7 mouse cellular contexts compared by ENCODE assay signal in genomic region chr8:77517301-77518200, GRCm38 (mm10). TPM values are rescaled to one million over a fixed set of nuclear protein-coding genes. Genes with fewer than 3 reads are reported as not detected.
DNase-seq lines count a peak whose midpoint lies in the region; ATAC-seq and TF ChIP-seq lines count a peak whose summit lies in the region.

Arhgap10 (minus strand) TSS chr8:77517953.

- no peaks in the 10 kb centered on the region for H3K27me3 ChIP-seq in intestine, embryonic 14.5 days (replicated peaks; ENCODE audit: control insufficient read depth, insufficient read depth, low read length)
- H3K27me3 ChIP-seq in limb, embryonic 11.5 days (ENCODE audit: control insufficient read depth, insufficient read depth, low read length) = no peaks in the 10 kb centered on the region
- peaks cover 35% of the 10 kb centered on the region for H3K27me3 ChIP-seq in midbrain, embryonic 13.5 days
- peaks cover 3% of the 10 kb centered on the region for H3K27me3 ChIP-seq in small intestine, adult 2 months (ENCODE audit: control insufficient read depth, insufficient read depth, low read length)

- no peaks in the 10 kb centered on the region for H3K9me3 ChIP-seq in intestine, embryonic 14.5 days (ENCODE audit: control insufficient read depth, low read length)
- H3K9me3 ChIP-seq in limb, embryonic 11.5 days (ENCODE audit: control insufficient read depth, low read length) = no peaks in the 10 kb centered on the region
- no peaks in the 10 kb centered on the region for H3K9me3 ChIP-seq in midbrain, embryonic 13.5 days

- peak; percentile 79 to 90 for DNase-seq in adrenal gland, adult 18-20 months (ENCODE audit: low spot score in 2 of 2)
- DNase-seq in gastrocnemius, postnatal 14 days = peak; percentile 88
- peak; percentile 90 for DNase-seq in intestine, embryonic 14.5 days (ENCODE audit: low spot score)
- peak; percentile 92 for DNase-seq in limb, embryonic 11.5 days (ENCODE audit: low spot score)

- intact Hi-C loops in gastrocnemius, postnatal 14 days (cut with DNase I; ENCODE audit: low total_unique reads) = loop anchor here (5.0 kb wide), 1 partner anchor 35 kb away; no protein-coding TSS in a partner anchor

- H3K4me3 ChIP-seq in cortical plate, adult 2 months (ENCODE audit: insufficient read depth, low read length) = peak within 1 kb of the TSS; percentile 96
- H3K4me3 ChIP-seq in intestine, embryonic 14.5 days (ENCODE audit: low read depth, low read length) = peak within 1 kb of the TSS; percentile 79
- peak within 1 kb of the TSS; percentile 56 for H3K4me3 ChIP-seq in limb, embryonic 11.5 days (ENCODE audit: low read depth, low read length)
- peak within 1 kb of the TSS; percentile 67 for H3K4me3 ChIP-seq in midbrain, embryonic 13.5 days (replicated peaks)
- H3K4me3 ChIP-seq in small intestine, adult 2 months (ENCODE audit: low read depth, low read length) = peak within 1 kb of the TSS; percentile 76

- no peak for TF ChIP-seq CTCF in cortical plate, adult 2 months (IDR thresholded peaks at IDR 0.05; ENCODE audit: extremely low read depth, insufficient read depth, low read length)
- TF ChIP-seq CTCF in small intestine, adult 2 months (IDR thresholded peaks at IDR 0.05; ENCODE audit: extremely low read depth, insufficient read length, insufficient replicate concordance, low read depth, low read length) = no peak

- under 1% methylated on average over 74 of the region's 95 CpGs for WGBS in intestine, embryonic 14.5 days
- WGBS in limb, embryonic 11.5 days = under 1% methylated on average over 63 of the region's 95 CpGs
- WGBS in midbrain, embryonic 13.5 days = 0% methylated on average over 77 of the region's 95 CpGs
- WGBS in small intestine, adult 2 months = under 1% methylated on average over 83 of the region's 95 CpGs

- TF ChIP-seq POLR2A in cortical plate, adult 2 months (IDR thresholded peaks at IDR 0.05; ENCODE audit: extremely low read depth, insufficient read depth, low read length) = peak; percentile 4; the same call in 1 of the 2 replicates
- TF ChIP-seq POLR2A in small intestine, adult 2 months (IDR thresholded peaks at IDR 0.05; ENCODE audit: low read depth, low read length) = peak; percentile 31; the same call in 1 of the 2 replicates

- H3K4me2 ChIP-seq in intestine, embryonic 14.5 days (ENCODE audit: low read length) = peak within 1 kb of the TSS; percentile 80
- H3K4me2 ChIP-seq in limb, embryonic 11.5 days (ENCODE audit: low read depth, severe bottlenecking) = peak within 1 kb of the TSS; percentile 65
- peak within 1 kb of the TSS; percentile 95 for H3K4me2 ChIP-seq in midbrain, embryonic 13.5 days (replicated peaks)

- no peaks in the 10 kb centered on the region for H3K36me3 ChIP-seq in intestine, embryonic 14.5 days (ENCODE audit: control insufficient read depth, insufficient read depth, low read length)
- no peaks in the 10 kb centered on the region for H3K36me3 ChIP-seq in limb, embryonic 11.5 days (ENCODE audit: control insufficient read depth, insufficient read depth, low read length)
- no peaks in the 10 kb centered on the region for H3K36me3 ChIP-seq in midbrain, embryonic 13.5 days
- H3K36me3 ChIP-seq in small intestine, adult 2 months (ENCODE audit: control insufficient read depth, insufficient read depth, low read length) = no peaks in the 10 kb centered on the region

- H3K27ac ChIP-seq in cortical plate, adult 2 months (ENCODE audit: insufficient read depth, low read length) = peak within 1 kb of the TSS; percentile 86; the same call in 1 of the 2 replicates
- H3K27ac ChIP-seq in intestine, embryonic 14.5 days (ENCODE audit: low read depth) = peak within 1 kb of the TSS; percentile 93
- H3K27ac ChIP-seq in limb, embryonic 11.5 days (replicated peaks; ENCODE audit: low read depth, low read length) = peak within 1 kb of the TSS; percentile 78
- peak within 1 kb of the TSS; percentile 44; the same call in 1 of the 2 replicates for H3K27ac ChIP-seq in midbrain, embryonic 13.5 days
- peak within 1 kb of the TSS; percentile 64 for H3K27ac ChIP-seq in small intestine, adult 2 months (ENCODE audit: insufficient read depth, low read depth, low read length)

- ATAC-seq in intestine, embryonic 14.5 days (replicated peaks; ENCODE audit: low FRiP score, low TSS enrichment, low read depth) = peak; percentile 93
- ATAC-seq in limb, embryonic 11.5 days (ENCODE audit: insufficient number of reproducible peaks, low FRiP score, low TSS enrichment, low read depth) = peak; percentile 90
- peak; percentile 93 for ATAC-seq in midbrain, embryonic 13.5 days

- peak within 1 kb of the TSS; percentile 87 for H3K9ac ChIP-seq in intestine, embryonic 14.5 days (ENCODE audit: low read length)
- peak within 1 kb of the TSS; percentile 74 for H3K9ac ChIP-seq in limb, embryonic 11.5 days (ENCODE audit: low read length)
- peak within 1 kb of the TSS; percentile 72 for H3K9ac ChIP-seq in midbrain, embryonic 13.5 days (replicated peaks)

- peaks cover 3% of the 10 kb centered on the region for H3K4me1 ChIP-seq in cortical plate, adult 2 months (ENCODE audit: control insufficient read depth, insufficient read depth, low read length)
- H3K4me1 ChIP-seq in intestine, embryonic 14.5 days (replicated peaks; ENCODE audit: control insufficient read depth, insufficient read depth, low read length) = peaks cover 27% of the 10 kb centered on the region
- H3K4me1 ChIP-seq in limb, embryonic 11.5 days (ENCODE audit: control insufficient read depth, insufficient read depth, low read length) = peaks cover 21% of the 10 kb centered on the region
- peaks cover 9% of the 10 kb centered on the region for H3K4me1 ChIP-seq in midbrain, embryonic 13.5 days (replicated peaks)
- H3K4me1 ChIP-seq in small intestine, adult 2 months (ENCODE audit: control insufficient read depth, insufficient read depth, insufficient read length, low read length) = 0 out of 2 replicates have a peak, but pooled peaks cover 5% of the 10 kb centered on the region

RNA-seq across cellular contexts. Expression of gene Arhgap10, which starts in this region (rescaled TPM):
- 10 to 100 TPM; 12.3 to 26.2 TPM for total RNA-seq in adrenal gland, adult 18-20 months (2021)
- 22.2 and 22.4 TPM in 2 replicates for polyA plus RNA-seq in cortical plate, adult 2 months (2012; rRNA removed)
- total RNA-seq in gastrocnemius, postnatal 14 days (2021) = 10 to 100 TPM; 43.3 to 50.0 TPM
- 33.6 and 37.0 TPM in 2 replicates for polyA plus RNA-seq in intestine, embryonic 14.5 days (2014; fragmentation: Nextera tagmentation; extraction: Ambion mirVana)
- polyA plus RNA-seq in limb, embryonic 11.5 days (2014; fragmentation: Nextera tagmentation; extraction: Ambion mirVana) = 35.9 and 37.4 TPM in 2 replicates
- 3.6 and 4.7 TPM in 2 replicates for polyA plus RNA-seq in midbrain, embryonic 13.5 days (2015; fragmentation: Nextera tagmentation; extraction: Ambion mirVana)
- 3.4 and 4.0 TPM in 2 replicates for polyA plus RNA-seq in small intestine, adult 2 months (2012; rRNA removed)

Comparison
In these comparisons a context has a peak if more than half of its experiments do, and no peak if none do; other contexts are left out.
1. Peak in every context shown above with its lines: DNase-seq, ATAC-seq, H3K4me3 ChIP-seq and H3K27ac ChIP-seq.